Mouse (Mus musculus) spleen, adult 18-20 months (tissue): ENCODE measurements around the gene Fam104a.
"Not testable (repeated sequence)": the region's sequence is repeated elsewhere in the genome, so short reads cannot be mapped to it uniquely, and the experiment has no call there.

Experiments
- DNase-seq, 2 experiments: peaks; one replicate each; pipeline ENCODE4 v3.0.0; 2022; ENCODE audit warnings: mixed read lengths in 2 of 2

Gene Fam104a

DNA sequence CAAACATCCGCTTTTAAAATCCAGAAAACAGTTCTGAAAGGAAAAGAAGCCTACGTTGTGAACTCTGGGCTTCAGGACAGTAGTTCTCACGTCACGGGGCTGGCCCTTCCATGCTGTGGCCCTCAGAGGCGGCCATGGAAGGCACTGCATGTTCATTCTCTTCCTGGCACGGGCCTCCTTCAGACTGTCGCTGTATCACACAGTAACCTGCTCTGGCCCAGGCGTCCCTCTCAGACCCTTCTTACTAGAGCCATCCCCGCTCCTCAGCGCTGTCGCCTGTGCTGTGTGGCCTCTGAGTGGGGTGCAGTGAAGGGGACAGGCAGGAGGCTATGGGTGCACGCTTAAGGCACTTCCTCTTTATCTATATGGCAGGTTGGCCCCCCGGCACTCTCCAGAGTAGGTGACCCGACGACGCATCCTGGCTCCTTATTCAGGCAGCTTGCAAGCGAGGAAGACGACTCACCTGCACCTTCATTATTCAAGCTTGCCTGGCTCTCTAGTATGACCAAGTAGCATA lies 22.1 kb downstream of the Fam104a start:
- no peak for DNase-seq

DNA sequence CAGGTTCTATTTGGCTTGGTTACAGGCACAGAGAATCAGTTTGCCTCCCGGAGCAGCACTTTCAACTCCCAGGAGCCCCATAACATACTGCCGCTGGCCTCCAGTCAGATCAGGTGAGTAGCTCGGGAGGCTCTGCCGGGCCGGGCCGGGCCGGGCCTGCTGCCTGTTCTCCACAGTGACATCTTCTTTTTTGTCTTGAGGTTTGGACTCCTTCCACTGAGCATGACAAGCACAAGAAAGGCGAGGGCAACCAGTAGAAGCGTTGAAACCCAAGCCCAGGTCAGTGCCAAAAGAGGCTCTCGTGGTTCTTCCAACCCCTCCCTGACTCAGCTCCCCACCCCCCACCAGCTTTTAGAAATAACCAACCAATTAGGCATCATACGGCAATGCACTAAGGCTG lies 23.0 kb downstream of the Fam104a start:
- DNase-seq = no peak

DNA sequence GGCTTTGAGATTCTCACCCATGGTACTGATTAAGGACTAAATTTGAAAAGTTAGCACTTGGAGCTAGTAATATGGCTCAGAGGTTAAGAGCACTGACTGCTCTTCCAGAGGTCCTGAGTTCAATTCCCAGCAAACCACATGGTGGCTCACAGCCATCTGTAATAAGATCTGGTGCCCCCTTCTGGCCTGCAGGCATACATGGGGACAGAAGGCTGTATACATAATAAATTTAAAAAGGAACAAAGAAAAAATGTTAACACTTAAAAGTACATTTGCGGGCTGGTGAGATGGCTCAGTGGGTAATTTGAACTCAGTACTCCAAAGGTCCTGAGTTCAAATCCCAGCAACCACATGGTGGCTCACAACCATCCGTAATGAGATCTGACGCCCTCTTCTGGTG lies 23.7 kb downstream of the Fam104a start:
- not testable (repeated sequence) for DNase-seq

DNA sequence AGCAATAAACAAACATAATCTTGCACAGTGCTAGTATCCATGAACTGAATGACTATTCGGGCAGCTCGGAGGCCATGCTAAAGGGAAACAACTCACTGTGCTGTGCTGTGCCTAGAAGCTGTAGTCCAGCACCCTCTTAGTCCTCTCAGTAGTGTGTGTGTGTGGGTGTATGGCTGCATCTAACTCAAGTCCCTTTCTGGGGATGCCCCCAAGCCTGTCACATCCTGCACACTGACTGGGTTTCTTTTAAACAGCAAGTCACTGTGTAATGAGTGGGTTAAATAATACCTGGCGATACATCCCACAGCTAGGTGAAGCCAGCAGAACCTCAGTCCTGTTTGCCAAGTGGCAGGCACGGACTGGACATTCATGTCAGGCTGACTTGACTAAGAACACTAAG lies 25.2 kb downstream of the Fam104a start:
- no peak for DNase-seq

DNA sequence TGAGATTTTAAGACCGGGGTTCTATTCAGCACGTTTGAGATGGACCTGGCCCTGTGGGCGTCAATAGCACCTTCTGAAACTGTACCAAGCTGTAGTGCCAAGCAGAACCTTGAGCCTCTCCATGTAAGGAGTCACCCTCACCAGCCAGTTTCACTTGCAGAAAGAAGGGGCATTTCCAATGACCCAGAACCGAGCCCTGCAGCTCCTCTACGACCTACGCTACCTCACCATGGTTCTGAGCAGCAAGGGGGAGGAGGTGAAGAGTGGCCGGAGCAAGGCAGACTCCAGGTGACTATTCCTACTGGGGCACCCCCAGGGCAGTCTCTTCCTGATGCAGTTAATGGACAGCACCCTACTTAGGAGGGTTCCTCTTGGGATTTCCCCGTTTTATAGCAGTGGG lies 25.6 kb downstream of the Fam104a start:
- no peak for DNase-seq

DNA sequence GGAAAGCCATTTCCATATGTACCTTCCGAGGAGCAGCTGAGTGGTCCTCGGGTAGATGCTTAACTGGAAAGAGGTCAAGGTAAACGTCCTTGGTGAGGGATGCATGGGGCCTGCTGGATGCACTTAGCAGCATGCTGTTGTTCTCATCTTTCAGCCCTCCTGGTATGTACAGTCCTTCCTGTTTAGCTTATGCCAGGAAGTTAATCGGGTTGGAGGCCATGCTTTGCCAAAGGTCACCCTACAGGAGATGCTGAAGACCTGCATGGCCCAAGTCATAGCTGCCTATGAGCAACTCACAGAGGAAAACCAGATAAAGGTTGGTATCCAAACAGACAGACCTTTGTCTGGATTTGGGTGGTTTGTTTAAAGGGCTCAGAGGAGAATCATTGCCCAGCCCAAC lies 26.7 kb downstream of the Fam104a start:
- no peak for DNase-seq

DNA sequence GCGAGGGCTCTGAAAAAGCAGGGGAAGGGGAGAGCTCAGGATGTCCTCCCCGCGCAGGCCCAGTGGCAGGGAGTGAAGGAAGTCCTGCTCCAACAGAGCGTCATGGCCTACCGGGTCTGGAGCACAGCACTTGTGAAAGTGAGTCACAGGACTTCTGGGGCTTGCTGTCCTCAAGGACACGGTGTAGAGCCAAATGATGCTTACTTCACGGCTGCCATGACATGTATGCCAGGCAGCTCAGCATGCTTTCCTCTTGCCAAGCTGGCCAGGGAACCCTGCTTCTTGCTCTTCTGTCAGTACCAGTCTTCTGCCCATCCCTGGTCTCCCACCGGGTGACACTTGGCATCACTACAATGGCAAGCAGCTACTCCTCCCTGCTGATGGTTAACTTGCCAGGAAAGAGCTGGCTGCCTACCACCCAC lies 27.4 kb downstream of the Fam104a start:
- no peak for DNase-seq

DNA sequence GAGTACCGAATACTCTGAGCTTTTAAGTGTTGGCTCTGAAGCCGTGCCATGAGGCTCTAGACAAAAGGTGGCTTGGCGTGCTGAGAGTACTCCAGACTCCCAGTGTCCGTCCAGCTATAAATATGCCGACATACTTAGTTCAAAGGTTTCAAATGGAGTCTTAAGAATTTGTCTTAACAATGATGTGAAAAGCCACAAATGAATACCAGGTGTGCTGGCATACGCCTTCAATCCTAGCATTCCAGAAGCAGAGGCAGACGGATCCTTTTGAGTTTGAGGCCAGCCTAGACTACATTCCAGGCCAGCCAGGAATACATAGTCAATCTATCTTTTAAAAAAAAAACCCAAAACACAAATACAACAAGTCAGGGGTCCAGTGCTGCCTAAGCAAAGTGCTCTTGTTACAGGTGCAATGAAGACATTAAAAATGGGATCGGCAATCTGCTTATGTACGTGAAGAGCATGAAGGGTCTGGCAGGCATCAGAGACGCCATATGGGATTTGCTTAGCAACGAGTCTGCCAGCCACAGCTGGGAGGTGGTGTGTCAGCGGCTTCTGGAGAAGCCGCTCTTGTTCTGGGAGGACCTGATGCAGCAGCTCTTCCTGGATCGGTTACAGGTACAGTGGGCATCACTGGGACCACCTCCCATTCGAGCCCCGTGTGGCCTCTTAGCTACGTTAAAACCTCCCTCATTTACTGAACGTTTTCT lies 29.2 kb downstream of the Fam104a start:
- no peak for DNase-seq

DNA sequence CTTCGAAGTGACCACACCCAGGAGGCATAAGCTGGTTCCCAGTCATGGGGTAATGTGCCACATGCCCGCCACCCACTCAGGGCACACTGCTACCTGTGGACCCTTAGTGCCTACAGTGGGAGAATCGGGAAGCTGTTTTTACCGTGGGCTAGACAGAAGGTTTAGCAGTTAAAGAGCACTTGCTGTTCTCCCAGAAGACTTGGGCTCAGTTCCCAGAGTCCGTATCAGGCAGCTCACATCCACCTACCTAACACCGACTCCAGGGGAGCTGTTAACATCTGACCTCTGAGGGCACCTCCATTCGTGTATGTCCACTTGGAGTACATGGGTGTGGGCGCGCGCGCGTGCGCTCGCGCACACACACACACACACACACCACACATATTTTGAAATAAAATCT lies 29.9 kb downstream of the Fam104a start:
- no peak for DNase-seq

DNA sequence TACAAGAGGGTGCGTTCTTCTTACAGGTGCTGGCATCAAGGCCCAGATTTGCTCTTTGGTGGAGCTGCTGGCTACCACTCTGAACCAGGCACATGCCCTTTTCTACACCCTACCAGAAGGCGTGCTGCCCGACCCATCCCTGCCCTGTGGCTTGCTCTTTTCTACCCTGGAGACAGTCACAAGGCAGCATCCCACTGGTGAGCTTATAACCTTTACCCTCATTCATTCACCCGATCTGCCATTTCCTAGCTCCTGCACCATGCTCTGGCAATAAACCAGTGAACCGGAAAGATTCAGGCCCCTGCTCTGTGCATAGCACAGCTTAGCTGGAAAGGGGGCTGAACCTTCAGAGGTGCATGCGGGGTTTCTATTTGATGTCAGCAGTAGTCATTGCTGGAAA lies 31.4 kb downstream of the Fam104a start:
- DNase-seq = no peak

DNA sequence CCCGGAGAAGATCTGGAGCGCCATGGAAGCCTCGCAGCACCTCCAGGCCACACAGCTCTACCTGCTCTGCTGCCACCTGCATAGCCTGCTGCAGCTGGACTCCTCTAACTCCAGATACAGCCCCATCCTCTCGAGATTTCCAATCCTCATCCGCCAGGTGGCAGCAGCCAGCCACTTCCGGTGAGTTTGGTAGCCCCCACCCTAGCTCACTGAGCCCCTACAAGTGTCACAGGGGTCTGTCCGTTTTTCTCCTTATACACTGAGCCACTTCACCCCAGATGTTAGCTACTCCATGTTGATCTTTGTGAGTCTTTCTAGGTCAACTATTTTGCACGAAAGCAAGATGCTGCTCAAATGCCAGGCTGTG lies 32.1 kb downstream of the Fam104a start:
- DNase-seq = no peak

DNA sequence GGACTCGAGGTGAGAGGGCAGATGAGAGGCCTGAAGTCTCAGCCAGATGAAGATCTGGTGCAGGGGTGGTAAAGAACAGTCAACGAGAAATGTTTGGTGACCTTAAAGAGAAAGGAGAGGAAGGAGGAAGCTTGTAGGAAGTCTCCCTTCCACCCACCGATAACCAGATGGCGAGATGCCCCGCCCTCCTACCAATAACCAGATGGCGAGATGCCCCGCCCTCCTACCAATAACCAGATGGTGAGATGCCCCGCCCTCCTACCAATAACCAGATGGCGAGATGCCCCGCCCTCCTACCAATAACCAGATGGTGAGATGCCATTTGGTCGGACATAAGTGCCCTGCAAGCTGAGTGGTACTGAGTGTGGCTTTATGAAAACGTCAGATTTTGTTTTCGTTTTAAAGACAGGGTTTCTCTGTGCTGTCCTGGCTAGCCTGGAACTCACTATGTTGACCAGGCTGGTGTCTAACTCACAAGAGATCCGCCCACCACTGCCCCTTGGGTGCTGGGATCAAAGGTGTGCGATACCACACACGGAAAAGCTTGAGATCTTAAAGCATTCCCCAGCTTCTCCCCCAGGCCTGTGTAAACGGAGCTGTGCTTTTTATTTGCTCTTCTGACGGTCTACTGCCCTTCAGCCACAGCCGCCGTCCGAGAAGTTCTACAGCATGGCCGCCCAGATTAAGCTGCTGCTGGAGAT lies 32.6 kb downstream of the Fam104a start:
- DNase-seq = no peak

DNA sequence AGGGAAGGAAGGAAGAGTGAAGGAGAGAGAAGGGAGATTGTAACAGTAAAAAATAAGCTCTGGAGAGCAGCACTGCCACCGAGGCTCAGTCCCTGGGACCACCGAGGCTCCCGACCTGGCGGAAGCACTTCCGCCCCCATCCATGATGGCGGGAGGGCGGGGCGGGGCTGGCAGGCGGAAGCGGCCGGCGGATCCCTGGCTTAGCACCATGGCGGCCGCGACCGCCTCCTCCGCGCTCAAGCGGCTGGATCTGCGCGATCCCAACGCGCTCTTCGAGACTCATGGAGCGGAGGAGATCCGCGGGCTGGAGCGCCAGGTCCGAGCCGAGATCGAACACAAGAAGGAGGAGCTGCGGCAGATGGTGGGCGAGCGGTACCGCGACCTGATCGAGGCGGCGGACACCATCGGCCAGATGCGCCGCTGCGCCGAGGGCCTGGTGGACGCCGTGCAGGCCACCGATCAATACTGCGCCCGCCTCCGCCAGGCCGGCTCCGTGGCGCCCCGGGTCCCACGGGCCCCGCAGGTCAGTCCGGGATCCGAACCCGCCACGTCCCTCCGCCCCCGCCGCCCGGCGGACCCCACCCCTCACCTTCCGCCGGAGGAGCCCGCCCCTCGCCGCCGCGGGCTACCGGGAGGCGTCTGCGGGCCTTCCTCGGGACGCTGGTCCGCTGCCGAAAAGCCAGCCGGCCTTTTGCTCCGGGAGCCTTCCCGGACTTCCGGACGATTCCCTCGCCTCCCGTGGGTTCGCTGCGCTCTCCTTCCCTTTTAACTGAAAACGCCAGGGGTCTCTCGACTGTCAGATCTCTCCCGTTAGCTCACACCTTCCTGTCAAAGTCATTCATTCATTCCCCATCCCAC lies 34.4 kb downstream of the Fam104a start, which contains the start of gene Slc39a11:
Slc39a11 (minus strand) TSS at position 727 of the 858 bp plus-strand sequence.
- peak; percentile 47 to 69 for DNase-seq

DNA sequence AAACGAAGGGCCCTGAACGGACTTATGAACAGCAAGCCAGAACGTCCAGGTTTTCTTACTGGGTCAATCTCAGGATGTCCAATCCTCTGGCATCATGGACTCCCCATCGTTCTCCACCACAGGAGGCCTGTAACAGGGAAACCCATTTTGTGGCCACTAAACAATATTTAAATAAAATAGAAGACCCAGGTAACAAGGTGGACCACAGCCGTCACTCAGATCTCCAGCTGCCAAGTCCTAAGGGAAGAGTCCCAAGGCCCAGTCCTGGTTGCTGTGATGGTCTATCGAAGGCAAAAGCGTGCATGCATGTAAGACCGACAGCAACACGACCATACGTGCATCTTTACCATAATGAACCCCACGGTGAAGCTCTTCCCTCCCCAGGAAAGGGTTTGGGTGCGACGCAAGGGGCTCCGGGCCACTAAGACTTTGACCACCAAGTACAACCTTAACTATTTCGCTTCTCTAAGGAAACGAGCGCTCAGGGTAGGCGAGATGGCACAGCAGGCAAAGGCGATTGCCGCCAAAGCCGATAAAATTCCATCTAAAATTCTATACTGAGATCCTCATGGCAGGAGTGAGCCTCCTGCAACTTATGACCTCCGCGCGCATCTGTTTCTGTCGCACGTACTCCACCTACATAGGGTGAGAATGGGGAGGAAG lies 35.1 kb downstream of the Fam104a start, which contains the start of gene Cog1:
Cog1 (plus strand) TSS at position 480 of the 663 bp plus-strand sequence.
- no peak for DNase-seq

DNA sequence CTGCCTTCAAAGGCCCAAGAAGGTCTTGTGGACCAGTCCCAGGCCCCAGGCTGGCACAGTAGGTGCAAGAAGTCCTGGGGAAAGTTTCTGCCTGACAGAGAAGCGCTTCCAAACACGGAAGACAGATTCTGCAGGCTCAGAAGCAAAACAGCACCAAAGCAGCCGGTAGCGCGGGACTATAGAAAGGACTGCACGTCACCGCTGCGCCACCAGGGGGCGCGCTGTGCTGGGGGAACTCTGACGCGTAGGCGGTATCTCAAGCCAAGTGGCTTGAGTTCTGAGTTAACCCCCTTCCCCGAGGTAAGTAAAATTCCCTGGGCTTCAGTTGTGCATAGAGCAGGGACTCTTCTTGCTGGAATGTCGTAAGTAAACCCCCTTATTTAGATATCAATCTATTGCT lies 35.8 kb downstream of the Fam104a start:
- peak; percentile 64 to 90 for DNase-seq

DNA sequence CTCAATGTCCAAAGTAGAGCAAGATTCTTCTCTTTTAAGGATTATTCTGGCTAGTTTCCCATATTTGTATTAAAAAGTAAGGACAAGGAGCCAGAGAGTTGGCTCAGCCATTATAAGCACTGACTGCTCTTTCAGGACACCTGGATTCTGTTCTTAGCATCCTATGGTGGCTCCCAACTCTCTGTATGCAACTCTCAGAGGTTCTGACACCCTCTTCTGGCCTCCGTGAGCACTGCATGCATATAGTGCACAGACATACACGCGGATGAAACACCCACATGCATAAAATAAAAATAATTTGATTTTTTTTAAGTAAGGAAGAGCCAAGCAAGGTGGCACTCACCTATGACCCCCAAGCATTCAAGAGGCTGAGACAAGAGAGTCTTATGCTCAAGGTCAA lies 38.8 kb downstream of the Fam104a start:
- DNase-seq = no peak

DNA sequence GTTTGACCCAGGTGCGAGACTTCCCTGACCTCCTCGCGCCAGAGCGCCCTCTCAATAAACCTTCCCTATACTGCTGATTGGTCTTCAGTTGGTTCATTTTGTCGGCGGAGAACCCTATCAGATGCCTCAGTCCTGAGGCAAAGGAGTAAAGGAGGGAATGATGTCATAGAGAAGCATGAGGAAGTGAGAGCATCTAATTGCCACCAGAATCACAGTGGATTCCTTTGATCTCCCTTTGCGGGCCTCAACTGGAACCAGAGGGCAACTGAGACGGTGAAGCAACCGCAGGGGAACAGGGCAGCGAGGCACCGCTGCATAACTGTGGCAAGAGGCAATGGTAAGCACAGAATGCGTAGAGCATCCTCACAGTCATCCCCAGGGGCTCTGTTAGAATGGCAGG lies 45.3 kb downstream of the Fam104a start:
- no peak for DNase-seq

DNA sequence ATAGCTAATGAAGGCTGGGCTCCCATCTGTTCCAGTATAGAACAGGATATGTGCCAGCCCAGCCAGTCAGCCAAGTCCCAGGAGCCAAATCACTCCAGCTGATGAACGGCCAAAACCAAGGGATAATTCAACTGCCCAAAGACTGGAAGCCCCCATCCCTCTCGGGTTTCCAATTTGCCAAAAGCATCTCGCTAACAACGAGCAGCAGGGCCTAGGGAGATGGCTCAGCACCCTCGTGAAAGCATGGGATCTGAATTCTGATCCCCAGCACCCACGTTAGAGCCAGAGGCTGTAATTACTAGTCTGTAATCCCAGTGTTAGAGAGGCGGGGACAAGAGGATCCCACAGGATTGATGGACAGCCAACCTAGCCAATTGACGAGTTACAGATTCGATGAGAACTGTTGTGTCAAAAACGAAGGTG lies 49.2 kb downstream of the Fam104a start:
- DNase-seq = no peak

DNA sequence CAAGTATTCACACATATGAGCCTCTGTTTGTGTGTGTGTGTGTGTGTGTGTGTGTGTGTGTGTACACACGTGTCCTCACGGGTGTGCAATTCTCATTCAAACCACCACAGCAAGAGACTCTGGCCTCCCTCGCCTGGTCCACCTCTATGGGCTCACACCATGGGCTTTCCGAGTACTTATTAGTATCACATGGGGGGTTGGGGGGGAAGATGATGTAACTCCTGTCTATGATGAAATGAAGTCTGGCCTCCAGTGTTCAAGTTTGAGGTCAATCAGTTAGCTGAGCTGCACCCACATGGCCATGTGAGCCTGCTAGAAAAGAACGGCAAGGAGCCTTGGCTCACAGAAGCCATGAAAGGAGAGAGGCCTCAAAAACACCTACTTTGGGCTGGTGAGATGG lies 50.6 kb downstream of the Fam104a start:
- DNase-seq = no peak

DNA sequence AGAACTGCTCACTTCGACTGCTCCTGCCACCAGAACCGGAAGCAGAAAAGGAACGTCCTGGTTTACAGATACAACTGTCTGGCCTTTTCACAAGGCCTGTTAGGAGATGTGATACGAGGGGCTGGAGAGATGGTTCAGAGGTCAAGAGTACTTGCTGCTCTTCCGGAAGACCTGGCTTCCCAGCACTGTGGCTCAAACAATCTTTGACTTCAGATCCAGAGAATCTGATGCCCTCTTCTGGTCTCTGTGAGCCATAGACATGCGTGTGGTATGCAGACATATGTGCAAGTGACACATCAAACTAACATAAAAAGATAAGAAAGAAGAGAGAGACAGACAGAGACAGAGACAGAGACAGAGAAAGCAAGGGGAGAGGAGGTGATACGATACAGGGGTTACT lies 51.7 kb downstream of the Fam104a start:
- no peak for DNase-seq

DNA sequence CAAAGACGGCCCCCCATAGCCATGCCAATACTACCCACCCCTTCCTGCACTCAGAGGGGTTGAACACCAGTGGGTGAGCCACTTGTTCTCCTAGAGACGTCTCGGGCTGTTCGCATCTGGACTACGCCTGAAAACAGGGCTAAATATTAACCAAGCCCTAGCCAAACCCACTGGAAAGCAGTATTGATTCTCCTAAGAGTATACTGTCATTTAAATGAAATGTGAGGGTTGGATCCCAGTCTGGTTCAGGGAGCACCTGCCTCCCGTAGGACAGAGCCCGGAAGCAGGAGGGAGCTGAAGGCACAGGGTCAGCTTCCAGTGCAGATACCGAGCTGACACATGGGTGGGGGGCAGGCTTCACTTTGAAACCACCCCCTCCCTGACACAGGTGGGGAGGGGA lies 52.1 kb downstream of the Fam104a start:
- no peak for DNase-seq

DNA sequence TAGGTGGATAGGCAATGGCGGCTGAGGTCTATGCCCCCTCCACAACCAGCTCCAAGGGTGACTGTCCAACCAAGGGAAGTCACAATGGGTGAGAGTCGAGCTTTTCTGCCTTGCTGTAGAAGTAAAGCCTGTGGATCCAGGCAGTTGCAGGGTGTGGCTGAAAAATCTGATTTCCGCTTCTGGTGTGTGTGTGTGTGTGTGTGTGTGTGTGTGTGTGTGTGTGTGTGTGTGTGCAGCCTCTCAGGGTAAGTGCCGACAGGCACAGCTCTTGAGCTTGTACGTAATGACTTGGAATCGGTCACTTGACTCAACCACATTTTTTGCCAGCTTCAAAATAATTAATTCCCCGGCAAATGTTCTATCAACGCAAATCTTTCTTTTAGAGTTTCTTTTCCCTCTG lies 52.7 kb downstream of the Fam104a start:
- no peak for DNase-seq

DNA sequence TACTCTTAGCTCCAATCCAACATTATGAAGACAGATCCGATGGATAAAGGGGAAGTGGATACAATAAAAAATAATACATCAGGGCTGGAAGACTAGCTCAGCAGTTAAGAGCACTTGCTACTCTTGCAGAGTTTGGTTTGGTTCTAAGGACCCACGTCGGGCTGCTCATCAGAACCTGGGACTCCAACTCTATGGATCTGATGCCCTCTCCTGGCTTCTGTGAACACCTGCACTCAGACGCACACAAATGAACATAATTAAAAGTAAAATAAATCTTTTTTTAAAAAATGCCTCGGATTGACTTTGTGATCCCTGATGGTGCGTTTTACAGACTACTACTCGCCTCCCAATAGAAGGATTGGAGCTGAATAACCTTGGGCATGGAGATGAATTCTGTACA lies 53.3 kb downstream of the Fam104a start:
- DNase-seq = no peak
